Mouse (Mus musculus) gastrocnemius, postnatal 4 days (tissue): ENCODE results near the gene Polr2l. TPM values are rescaled to one million over a fixed set of nuclear protein-coding genes. Genes with fewer than 3 reads are reported as not detected.
A peak's percentile ranks its signal among the peaks of the same experiment; 100 is the strongest.
"Not testable (repeated sequence)": the region's sequence is repeated elsewhere in the genome, so short reads cannot be mapped to it uniquely, and the experiment has no call there.

Experiments
- DNase-seq, 2 experiments: peaks; one replicate each; pipeline ENCODE4 v3.0.0; 2021 to 2022; ENCODE audit warnings: low spot score in 2 of 2, mixed read lengths in 2 of 2
- total RNA-seq, 2 experiments: library from RNA; stranded (reverse); gene quantifications; 2 replicates each; pipeline ENCODE4 v1.2.3; 2021

The Polr2l gene
- total RNA-seq, 2 experiments from 2014 or later: 35.3 to 35.9 TPM

DNA sequence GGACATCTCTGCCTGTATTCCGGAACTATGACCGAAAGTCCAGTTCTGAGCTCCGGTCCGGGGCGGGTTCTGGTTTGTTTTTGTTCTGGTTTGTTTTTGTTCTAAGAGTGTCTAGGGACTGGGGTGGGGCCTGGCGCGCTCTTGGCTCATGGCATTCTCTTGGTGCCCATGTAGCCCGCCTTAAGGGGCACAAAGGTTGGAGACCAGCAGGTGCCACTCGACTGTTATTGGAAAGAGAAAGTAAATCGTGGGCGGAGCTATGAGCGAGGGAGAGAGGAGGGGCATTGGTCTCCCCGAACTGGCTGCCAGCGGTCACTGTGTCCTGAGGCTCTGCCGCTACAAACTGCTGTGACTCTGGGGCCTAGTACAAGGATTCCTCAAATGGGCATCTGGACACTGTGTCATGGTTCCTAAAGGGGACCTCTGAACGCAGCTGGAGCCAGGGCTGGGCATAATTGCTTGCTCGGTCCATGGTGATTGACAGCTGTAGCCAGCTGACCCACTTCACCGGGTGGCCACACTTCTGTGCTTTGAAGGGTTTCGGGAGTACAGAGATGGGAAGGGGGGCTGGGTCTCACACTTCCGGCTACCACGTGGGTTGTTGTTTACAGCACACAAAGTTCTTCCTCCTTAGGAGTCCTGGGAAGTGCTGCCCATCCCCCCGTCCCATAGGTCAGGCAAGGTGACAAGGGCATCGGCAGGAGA, 19.2 kb downstream of the Polr2l start:
- DNase-seq: peak in 1 of 2 experiments; percentile 61

DNA sequence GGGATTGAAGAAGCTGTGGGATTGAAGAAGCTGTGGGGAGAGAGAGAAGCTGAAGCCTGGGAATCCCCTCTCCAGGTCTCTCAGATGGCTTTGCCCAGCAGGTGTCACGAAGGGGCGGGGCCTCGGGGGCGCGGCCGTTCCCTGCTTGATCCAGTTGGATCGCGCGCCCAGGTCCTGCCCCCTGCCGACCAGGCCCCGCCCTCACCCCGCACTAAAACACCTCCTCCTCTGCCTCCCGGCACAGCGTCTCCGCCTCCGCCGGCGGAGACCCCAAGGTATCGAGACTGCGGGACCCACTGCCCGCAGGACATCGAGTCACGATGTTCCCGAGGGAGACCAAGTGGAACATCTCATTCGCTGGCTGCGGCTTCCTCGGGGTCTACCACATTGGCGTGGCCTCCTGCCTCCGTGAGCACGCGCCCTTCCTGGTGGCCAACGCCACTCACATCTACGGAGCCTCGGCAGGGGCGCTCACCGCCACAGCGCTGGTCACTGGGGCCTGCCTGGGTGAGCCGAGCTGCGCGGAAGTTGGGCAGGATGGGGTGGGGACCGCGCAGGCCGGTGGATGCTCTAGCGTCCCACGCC, 19.9 kb downstream of the Polr2l start, which contains the start of gene Pnpla2:
Pnpla2 (plus strand) TSS at position 232 of the 585 bp plus-strand sequence.
- DNase-seq: peak; percentile 88 to 95

DNA sequence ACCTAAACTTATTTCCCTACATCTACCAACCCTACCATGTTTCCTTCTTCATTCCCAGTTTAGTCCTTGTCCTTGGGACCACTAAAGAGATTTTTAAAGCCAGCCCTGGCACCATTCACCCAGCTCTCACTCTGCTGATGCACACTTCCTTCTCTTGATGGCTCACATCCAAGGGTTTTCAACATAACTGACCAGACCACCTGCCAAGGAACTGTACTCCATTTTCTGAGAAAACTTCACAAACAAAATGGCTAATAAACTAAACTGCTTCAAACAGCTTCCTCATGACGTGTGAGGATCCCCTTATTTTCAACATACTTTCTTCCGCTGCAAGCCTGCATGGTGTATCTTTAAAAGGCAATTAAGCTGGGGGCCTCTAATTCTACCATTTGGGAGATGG, 21.3 kb downstream of the Polr2l start:
- DNase-seq: no peak

DNA sequence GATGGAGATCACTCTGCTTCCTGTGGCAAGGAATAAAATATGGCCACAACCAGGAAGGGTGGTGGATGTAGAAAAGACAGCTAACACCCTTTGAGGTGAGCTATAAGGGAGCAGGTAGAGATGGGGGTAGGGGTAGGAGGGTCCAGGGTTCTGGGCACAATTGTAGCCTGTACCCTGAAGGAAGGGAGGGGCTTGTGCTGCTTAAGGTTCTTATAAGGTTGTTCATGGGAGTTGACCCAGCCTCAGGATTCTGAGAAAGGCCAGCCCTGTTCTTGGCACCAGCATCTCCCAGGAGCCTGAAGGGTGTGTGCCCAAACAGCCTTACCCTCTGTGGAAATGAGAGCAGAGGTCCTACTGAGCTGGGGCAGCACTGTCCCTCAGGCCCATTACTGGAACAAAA, 23.0 kb downstream of the Polr2l start:
- no peak for DNase-seq

DNA sequence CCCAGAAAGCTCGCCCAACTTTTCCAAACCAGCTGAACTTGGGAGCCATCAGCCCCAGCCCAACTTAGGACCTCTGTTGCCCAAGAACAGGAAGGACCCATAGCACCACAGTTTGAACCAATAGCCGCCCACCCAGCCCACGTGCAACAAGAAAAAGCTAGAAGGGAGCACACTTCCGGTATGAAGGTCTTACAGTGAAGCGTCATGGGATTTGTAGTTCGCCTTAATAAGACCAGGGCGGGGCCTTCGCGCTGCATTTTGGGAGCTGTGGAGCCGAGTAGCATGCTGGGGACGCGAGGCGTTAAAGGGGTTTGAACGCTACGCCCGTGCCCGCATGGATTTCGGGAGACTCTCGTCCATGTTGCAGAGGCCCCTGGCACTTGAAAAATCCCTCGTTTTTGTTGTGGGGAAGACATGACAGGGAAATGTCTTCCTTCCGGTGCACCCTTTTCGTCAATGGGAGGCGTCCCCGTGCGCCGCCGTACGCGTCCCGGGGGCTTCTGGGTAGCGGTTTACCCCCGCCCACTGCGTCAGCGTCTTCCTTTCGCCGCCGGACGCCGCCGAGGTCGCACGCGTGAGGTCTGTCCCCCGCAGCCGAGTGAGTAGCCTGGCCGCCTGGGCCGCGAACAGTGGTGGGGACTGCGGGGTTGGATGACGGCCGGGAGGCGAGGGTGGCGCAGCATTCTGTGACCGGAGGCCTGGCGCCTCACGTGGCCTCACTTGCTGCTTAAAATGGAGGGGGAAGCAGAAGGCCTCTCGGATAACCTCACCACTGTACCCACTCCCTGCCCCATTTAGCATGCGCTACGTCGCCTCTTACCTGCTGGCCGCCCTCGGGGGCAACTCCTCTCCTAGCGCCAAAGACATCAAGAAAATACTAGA, 27.6 kb downstream of the Polr2l start, which contains the start of gene Rplp2:
Rplp2 (plus strand) TSS at position 261 of the 882 bp plus-strand sequence.
- DNase-seq: peak; percentile 87 to 95

DNA sequence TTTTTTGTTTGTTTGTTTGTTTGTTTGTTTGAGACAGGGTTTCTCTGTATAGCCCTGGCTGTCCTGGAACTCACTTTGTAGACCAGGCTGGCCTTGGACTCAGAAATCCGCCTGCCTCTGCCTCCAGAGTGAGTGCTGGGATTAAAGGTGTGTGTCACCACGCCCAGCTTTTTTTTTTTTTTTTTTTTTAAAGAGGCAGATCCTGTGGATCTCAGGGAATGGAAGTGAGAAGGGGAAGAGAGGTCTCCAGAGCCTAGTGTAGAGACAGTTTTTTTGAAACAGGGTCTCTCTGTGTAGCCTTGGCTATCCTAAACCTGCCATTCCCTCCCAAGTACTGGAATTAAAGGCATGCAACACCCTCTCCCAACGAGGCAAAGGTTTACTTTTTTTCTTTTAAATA, 28.6 kb downstream of the Polr2l start:
- not testable (repeated sequence) for DNase-seq

DNA sequence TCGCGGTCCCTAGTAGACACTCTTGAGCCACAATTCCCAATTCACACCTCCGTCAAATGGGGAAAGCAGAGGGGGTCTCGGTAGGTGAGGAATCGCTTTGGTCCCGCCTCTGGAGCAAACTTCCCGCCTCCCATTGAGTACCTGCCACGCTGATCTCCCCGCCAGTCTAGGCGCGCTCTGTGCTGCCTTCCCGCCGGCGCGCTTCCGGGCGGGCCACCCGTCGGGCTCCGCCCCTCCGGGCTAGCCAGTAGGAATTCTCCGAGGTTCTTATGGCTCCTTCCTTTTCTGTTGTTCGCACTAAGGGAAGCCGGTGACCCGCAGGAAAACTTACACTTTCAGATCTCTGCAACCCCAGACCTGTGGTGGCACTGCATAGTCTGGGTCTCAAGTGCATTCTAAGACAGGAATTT, 31.1 kb downstream of the Polr2l start, which contains the start of gene Pidd1:
Pidd1 (minus strand) TSS at position 198 of the 410 bp plus-strand sequence.
- DNase-seq: peak; percentile 35 to 69

DNA sequence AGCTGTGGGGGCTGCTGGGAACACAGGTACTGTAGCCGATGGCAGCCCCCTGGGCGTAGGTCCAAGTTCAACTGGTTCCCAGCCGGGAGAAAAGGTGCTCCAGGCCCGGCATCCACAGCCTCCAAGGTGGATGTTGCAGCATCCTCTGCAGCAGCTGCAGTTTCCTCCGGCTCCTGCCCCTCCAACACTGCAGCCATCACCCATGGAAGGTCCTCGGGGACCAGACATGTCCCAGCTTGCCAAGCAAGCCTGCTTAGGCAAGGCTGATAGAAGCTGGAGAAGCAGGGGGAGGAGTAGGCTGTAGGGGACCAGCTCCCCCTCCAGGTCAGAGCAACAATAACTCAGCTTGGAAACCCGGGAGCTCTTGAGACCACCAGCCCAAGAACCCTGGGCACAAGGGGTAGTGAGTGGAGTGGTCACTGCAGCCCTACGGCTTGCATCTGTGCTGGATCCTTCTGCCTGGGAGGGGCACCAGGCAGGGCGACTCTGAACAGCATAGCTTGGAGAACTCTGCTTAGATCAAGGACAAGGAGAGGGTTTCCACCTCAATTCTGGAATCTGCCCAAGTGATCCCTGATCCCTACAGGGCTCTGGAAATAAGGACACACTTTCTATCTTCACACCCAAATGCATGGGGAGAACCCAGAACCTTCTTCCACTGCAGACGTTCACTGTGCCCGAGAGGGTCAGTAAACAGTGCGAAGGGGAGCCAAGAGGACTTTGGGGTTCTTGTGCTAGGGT, 31.7 kb downstream of the Polr2l start:
- peak; percentile 16 to 21 for DNase-seq

DNA sequence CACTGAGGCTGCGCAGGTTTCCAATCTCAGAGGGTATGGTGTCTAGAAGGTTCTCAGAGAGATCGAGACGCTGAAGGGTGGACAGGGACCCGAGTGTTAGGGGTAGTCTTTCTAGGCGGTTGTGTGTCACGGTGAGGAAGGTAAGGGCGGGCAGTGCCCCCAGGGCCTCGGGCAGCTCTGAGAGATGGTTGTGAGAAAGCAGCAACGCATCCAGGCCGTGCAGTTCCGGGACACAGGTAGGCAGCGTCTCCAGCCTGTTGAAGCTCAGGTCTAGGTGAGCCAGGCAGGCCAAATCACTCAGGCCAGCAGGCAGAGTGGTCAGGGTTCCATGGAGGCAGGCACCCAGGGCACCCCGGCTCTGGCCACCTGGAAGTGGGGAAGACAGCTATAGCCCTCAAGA, 32.7 kb downstream of the Polr2l start:
- DNase-seq: no peak

DNA sequence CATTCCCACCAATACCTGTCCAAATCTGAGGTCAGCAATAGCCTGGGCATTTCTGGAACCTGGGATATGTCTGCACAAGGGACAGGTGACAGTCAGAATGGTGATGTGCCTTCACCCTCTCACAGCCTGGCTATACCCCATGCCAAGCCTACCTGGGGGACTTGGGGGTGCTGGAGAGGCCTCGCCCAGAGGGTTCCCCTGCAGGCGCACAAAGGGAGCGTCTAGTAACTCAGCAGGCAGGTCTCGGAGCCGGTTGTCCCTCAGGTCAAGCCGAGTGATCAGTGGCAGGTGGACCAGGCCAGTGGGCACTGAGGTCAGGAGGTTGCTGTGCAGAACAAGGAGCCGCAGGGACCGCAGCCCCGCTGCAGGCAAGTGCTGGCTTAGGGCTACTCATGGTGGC, 33.5 kb downstream of the Polr2l start:
- DNase-seq: no peak

DNA sequence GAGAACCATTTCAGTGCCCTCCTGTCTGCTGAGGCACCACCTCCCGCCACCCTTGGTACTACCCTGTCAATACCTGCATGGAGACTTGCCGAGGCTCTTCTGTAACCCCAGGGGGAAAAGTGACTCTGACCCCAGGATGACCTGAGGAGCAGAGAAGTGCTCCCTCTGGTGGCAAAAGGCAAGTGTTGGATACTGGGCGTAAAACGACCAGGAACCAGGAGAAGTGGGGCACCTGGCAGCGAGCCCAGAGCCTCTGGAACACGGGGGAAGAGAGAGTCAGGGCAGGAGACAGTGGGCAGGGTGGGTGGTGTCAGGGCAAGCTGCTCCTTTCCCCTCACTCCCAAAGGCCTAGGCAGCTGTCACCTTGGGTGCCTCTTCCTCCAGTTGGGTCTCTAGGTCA, 34.3 kb downstream of the Polr2l start:
- peak; percentile 25 to 66 for DNase-seq

DNA sequence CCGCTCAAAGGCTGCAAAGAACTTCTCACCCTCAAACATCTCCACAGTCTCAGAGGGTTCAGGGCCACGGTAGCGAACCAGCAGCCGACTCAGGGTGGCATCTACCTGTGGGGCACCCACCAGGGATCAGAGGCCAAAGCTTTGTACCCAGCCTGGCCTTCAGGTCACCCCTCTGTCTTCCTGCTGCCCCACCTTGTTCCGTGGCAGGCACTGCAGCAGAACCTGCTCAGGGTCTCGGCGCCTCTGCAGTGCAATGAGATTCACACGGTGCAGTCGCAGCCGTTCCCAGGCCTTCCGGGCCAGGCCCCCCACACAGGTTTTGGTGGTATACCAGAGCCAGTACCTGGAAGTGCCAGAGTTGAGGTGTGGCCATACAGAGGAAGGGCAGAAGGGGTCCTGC, 35.1 kb downstream of the Polr2l start:
- DNase-seq: peak in 1 of 2 experiments; percentile 14

DNA sequence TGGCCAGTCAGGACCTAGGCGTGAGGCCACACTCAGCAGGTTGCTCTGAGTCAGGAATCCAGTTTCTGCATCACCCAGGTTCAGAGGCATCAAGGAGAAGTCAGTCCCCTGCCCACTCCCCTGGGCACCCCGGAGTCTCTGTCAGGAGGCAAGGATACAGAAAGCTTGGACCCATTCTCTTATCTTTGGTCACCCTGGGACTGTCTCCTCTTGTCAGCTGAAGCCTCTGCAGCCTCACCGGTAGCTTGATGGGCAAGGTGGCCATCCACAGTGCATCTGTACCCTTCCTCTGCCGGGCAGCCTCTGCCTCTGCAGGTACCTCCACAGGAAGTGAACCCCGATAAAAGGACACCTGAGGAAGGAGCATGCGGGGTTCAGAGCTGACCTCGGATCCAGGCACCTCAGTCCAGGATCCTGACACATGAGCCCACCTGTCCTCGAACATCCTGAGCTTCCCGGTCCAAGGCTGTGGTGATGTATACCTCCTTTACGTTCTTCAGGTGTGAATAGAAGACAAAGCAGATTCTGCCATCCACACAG, 35.7 kb downstream of the Polr2l start:
- no peak for DNase-seq

DNA sequence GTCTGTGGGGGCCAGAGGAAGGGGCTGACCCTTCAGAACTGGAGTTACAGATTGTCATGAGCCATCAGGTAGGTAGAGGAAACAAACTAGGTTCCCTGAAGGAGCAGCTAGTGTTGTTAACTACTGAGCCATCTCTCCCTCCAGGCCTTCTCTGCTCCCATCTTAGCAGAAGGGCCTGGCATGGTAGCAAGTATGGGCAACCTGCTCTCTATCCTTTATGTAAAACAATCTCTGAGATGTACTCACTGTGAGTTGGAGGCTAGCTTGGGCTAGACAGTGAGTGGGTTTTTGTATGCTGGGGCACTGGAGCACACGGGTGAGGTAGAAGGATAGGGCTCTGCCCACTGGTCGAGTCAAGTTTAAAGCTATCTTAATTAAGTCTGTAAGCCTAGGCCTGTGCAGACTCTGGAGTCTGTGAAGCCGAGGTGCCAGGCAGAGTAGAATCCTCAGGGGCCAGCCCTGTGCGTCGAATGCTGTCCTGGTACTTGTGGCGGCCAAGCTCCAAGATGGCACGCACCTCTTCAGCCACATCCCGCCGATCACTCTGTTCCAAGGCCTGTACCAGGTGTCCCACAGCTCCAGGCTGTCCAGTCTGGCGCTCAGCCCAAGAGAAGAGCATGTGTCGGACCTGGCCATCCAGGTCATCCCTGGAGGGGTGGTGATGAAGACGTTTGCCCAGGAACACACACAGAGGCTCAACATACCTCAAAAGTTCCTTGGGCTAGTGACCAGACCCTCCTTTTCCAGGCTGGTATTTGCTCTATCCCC, 36.5 kb downstream of the Polr2l start:
- DNase-seq: peak in 1 of 2 experiments; percentile 15

DNA sequence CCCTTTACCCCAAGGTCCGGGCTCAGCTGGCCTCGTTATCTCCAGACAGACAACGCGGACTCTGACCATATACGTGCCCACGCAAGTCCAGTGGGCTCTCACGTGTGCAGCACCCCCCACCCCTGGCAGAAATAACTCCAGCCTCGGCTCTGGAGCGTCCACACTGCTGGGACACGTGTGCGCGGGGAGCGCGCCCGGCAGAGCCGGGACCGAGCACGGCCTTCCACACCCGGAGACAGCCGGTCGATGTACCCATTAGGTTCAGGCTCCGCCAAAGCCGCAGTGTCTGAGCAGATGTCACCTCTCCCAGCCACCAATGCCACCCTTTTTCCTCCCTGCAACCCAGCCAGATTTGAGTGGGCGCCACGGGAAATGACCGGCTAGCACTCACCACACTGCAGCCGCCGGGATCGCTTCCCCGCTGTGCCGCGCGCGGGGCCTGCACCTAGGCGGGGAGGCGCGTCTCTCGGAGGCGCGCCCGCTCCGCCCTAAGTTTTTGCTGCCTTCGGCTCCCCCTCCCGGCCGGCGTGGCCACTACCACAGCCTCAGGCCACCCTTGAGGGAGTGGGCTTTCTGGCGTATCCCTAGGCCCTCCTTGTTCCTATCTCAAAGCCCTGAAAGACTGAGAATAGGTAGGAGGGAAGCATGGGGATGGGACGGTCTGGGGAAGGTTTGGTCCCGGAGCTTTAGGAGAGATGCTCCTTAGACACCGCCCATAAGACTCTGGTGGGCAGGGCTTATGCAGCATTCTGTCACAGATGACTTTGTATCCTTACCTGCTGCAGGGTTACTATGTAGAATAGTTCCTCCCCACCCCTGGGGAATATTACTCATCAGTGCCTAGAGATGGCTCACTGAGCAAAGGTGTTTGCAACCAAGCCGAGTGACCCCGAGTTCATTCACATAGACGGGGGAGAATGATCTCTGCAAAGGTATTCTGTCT, 37.5 kb downstream of the Polr2l start, which contains the start of gene Slc25a22:
Slc25a22 (minus strand) TSS at position 715 of the 943 bp plus-strand sequence.
- DNase-seq: peak; percentile 62 to 84

DNA sequence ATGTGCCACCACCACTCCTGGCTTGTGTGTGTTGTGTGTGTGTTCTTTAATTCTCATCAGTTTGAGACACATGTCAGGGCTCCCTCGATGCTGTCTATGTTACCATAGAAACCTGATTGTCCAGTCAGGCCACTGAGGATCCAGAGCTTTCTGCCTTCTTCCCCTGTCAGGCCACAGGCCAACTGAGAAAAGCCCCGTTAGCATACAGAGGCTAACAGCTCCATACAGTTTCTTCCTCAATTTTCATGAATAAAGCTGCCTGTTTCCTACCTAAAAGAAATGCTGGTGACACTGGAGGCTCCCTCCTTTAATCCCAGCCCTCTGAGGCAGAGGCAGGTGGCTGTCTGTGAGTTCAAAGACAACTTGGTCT, 38.4 kb downstream of the Polr2l start:
- DNase-seq: no peak

DNA sequence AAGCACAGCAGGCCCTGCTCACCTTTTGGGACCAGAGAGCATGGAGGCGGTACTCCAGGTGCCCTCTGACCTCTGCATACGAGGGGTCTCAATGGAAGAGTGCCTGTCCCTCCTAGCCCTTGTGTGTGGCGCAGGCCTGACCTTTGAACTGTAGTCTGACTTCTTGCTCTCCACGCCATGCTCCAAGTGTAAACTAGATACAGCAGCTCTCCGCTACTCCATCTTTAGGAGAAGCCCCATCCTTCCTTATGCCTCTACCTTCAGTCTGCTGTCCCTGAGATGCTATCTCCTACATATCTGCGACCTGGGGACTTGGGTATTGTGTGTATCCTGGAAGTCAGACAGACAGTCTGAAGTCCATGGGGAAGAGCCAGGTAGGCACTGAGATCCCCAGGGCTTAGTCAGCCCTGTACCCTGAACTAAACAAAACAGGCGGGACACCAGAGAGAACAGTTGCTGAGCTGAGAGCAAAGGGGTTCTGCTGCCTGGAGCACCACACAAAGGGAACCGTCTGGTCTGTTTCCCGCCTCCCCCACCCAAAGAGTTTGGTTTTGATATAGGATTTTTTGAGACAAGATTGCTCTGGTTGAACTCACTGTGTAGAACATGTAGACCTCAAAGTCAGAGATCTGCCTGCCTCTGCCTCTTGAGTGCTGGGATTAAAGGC, 38.9 kb downstream of the Polr2l start:
- DNase-seq: no peak
